Mouse (Mus musculus) kidney, adult 2 months (tissue): Measurements from ENCODE around the gene Krtap7-1. TPM values are rescaled to one million over a fixed set of nuclear protein-coding genes. Genes with fewer than 3 reads are reported as not detected.

Experiments used
- DNase-seq: peaks from one replicate; pipeline ENCODE4 v3.0.0; 2021
- H3K27ac ChIP-seq: fragments of 200-500 bp; 2 replicates; pipeline ENCODE4 v1.5.1; 2012; ENCODE audit warnings: low read depth, low read length, control low read depth, inconsistent platforms; ENCODE audit not compliant: insufficient read depth
- H3K27me3 ChIP-seq: fragments of 200-500 bp; replicated peaks from 2 replicates; pipeline ENCODE4 v1.6.1; 2012; ENCODE audit warnings: mild to moderate bottlenecking, moderate library complexity, low read length, inconsistent platforms; ENCODE audit not compliant: control insufficient read depth, insufficient read depth
- H3K36me3 ChIP-seq: fragments of 200-500 bp; 2 replicates; pipeline ENCODE4 v1.6.1; 2012; ENCODE audit warnings: mild to moderate bottlenecking, moderate library complexity, low read length, inconsistent platforms; ENCODE audit not compliant: control insufficient read depth, insufficient read depth
- H3K4me1 ChIP-seq: fragments of 200-500 bp; 2 replicates; pipeline ENCODE4 v1.6.1; 2011; ENCODE audit warnings: low read length; ENCODE audit not compliant: control insufficient read depth, insufficient read depth
- H3K4me3 ChIP-seq: fragments of 200-500 bp; 2 replicates; pipeline ENCODE4 v1.5.1; 2011; ENCODE audit warnings: mild to moderate bottlenecking, low read depth, low read length, control low read depth; ENCODE audit not compliant: insufficient read depth
- CTCF ChIP-seq: fragments of 200-500 bp; conservative IDR thresholded peaks from 2 replicates; pipeline ENCODE4 v1.5.1; 2011; ENCODE audit warnings: low read depth, mild to moderate bottlenecking, control low read depth, low read length, moderate library complexity, mixed read lengths; ENCODE audit not compliant: insufficient read depth, insufficient read length
- POLR2A ChIP-seq: fragments of 200-500 bp; IDR thresholded peaks from one replicate; pipeline ENCODE4 v1.6.1; 2011; ENCODE audit warnings: low read depth, low read length, control low read depth
- WGBS: fragments of 180-500 bp; shearing (Covaris S2); methylation state at CpG from one replicate; pipeline ENCODE4 v1.1.7; 2018; 5-methylcytosine and 5-hydroxymethylcytosine counted together
- polyA plus RNA-seq: library from polyadenylated mRNA; depleted of rRNA; stranded (reverse); fragments of >200 nt; gene quantifications from 2 replicates; pipeline ENCODE4 v1.2.3, GENCODE M21; 2012

Gene Krtap7-1
- polyA plus RNA-seq, 1 experiment = not detected

DNA sequence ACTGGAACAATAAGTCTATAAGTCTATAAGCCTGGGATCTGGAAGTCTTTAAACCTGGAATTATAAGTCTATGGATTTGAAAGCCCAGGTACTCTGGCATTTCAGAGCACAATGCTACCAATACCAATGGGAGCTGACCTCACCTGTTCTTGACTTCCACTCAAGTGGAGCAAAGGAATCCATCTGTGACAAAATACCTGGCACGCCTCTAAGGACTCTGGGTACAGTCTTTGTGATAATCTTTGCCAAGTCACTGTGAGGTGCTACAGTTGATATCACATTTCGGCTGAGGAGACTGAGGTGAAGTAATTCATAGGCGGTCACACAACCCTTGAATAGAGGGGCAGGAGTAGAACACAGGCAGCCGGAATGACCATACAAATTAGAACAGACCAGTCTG, 12.9 kb upstream of the Krtap7-1 start:
- no peak overlapping the region for H3K4me3 ChIP-seq
- DNase-seq = no peak
- no peaks in the 10 kb centered on the region for H3K36me3 ChIP-seq
- H3K27ac ChIP-seq = no peak overlapping the region
- TF ChIP-seq POLR2A = no peak
- no peaks in the 10 kb centered on the region; the same call in 1 of the 2 replicates for H3K27me3 ChIP-seq
- WGBS = 83% methylated on average over 4 of the region's 4 CpGs
- no peaks in the 10 kb centered on the region for H3K4me1 ChIP-seq

DNA sequence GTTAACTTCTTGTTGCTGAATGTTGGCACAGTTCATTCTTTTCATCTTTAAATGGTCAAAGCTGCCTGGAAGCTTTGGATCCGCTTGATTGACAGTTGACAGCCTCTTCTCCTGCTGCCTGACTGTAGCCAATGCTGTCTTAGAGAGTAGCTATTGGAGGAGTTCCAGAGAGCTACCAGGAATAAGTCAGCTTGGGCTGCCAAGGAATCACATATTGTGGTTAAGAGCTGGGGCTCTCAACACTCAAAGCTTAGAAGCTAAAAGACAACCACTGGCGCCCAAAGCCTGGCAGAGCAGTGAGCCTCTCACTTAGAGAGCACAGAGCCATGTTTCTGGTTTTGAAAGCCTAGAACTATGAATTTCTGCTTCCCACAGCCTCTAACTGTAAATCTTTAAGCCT, 12.4 kb upstream of the Krtap7-1 start:
- Histone ChIP-seq H3K27ac (no peak overlapping the region), H3K27me3 (no peaks in the 10 kb centered on the region; the same call in 1 of the 2 replicates), H3K36me3 (no peaks in the 10 kb centered on the region), H3K4me3 (no peak overlapping the region), H3K4me1 (no peaks in the 10 kb centered on the region)
- no peak for TF ChIP-seq CTCF
- no peak for TF ChIP-seq POLR2A
- WGBS = 95% methylated on average over 2 of the region's 2 CpGs
- no peak for DNase-seq

DNA sequence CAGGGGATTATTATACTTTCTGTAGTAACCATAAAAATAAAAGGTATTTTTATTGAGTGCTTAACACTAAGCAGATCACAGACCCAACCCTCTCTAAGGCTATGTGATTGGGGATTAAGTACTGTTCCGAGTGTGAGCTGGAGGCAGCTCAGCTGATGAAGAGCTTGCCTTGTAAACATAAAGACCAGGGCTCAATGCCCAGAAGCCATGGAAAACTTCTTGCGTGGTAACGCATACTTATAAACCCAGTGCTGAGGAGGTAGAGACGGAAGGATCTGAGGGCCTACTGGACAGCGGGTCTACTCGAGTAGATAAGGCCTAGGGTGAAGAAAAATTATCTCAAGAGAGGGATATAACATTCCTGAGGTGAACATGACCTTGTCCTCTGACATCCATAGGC, 12.0 kb upstream of the Krtap7-1 start:
- TF ChIP-seq CTCF (no peak), POLR2A (no peak)
- DNase-seq = no peak
- WGBS = 91% methylated on average over 6 of the region's 6 CpGs
- no peaks in the 10 kb centered on the region for H3K36me3 ChIP-seq
- H3K4me1 ChIP-seq = no peaks in the 10 kb centered on the region
- no peak overlapping the region for H3K4me3 ChIP-seq
- no peaks in the 10 kb centered on the region; the same call in 1 of the 2 replicates for H3K27me3 ChIP-seq
- H3K27ac ChIP-seq = no peak overlapping the region

DNA sequence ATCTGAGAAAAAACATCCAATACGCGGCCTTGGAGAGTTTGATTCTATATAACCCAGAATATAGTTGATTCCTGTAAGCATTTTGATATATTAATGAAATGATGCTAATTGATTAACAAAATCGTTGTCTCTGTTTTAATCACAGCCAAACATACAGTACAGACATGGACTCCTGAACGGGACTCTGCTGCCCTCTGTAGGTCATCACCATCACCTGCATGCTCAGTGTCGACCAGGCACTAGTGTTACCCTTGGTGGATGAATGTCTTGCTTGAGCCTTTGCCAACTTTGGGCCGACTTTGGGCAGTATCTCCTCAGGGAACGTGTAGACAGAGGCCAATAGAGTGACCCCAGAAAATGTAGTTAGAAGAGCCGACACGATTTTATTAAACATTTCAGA, 9.5 kb upstream of the Krtap7-1 start:
- TF ChIP-seq CTCF (peak; percentile 71), POLR2A (no peak)
- Histone ChIP-seq H3K4me3 (no peak overlapping the region), H3K27ac (no peak overlapping the region), H3K4me1 (no peaks in the 10 kb centered on the region), H3K27me3 (no peaks in the 10 kb centered on the region), H3K36me3 (no peaks in the 10 kb centered on the region)
- peak; percentile 35 for DNase-seq
- WGBS = 51% methylated on average over 9 of the region's 9 CpGs

DNA sequence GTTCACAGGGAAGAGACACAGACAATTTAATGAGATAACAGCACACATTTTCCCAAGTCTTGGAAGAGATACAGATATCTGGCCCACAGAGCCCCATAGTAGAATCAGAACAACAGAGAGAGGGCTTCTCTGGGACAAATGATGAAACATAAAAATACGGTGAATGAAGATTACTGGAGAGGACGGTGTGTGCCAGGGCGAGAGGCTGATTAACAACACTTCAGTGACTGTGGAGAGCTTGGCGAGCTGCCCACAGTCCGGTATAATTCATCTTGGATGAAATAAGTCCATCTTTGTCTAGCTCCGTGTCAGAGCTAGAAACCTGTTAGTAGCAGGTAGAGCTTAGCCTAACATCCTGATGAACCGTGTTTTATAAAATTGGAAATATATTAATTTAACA, 5.3 kb upstream of the Krtap7-1 start:
- no peaks in the 10 kb centered on the region for H3K27me3 ChIP-seq
- H3K4me1 ChIP-seq = no peaks in the 10 kb centered on the region
- no peaks in the 10 kb centered on the region for H3K36me3 ChIP-seq
- no peak overlapping the region for H3K4me3 ChIP-seq
- DNase-seq = no peak
- 68% methylated on average over 7 of the region's 7 CpGs for WGBS
- no peak for TF ChIP-seq POLR2A
- no peak for TF ChIP-seq CTCF
- H3K27ac ChIP-seq = no peak overlapping the region

DNA sequence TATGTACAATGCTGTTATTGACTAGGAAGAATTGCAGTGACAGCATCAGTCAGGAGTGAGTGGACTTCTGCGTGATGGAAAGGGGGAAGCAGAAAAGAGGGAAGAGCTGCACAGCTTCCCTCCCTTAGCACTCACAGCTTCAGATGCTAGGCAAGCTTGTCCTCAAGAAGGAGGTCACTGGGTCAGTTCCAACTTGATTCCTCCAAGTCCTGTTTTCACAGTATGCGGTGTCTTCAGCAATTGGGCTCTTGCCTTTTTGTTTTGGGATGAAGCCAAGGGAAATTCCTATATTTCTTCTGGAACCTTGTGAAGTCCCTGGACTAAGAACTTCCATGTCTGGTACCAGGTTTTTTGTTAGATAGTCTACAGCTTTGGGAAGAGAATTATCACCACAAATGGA, 4.6 kb downstream of the Krtap7-1 start:
- TF ChIP-seq CTCF (no peak), POLR2A (no peak)
- WGBS = 74% methylated on average over 2 of the region's 2 CpGs
- no peaks in the 10 kb centered on the region for H3K27me3 ChIP-seq

DNA sequence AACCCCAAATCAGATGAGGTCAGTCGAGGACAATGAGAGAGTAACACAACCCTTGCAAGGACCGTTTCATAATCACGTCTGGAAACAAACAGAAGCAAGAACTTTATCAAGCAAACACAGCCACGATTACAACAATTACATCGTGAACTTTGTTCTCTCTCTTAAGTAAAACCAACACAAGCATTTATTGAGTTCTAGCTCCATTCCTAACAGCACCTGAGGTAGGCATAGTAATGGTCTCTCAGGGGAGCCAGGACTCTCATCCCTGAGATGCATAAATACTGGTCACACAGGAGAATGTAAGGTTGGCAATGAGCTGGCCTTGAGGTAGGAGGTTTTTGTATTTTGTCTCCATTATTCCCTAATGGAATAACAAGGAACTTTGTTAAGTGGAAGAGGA, 6.3 kb downstream of the Krtap7-1 start:
- Histone ChIP-seq H3K4me3 (no peak overlapping the region), H3K27ac (no peak overlapping the region), H3K27me3 (no peaks in the 10 kb centered on the region), H3K4me1 (no peaks in the 10 kb centered on the region), H3K36me3 (no peaks in the 10 kb centered on the region)
- TF ChIP-seq POLR2A (no peak), CTCF (no peak)
- WGBS = 66% methylated on average over 5 of the region's 5 CpGs
- no peak for DNase-seq

More for the DNA sequence above, 4.6 kb downstream of the Krtap7-1 start:
- Histone ChIP-seq H3K36me3 (no peaks in the 10 kb centered on the region), H3K4me3 (no peak overlapping the region), H3K4me1 (no peaks in the 10 kb centered on the region), H3K27ac (no peak overlapping the region)
- DNase-seq = no peak

DNA sequence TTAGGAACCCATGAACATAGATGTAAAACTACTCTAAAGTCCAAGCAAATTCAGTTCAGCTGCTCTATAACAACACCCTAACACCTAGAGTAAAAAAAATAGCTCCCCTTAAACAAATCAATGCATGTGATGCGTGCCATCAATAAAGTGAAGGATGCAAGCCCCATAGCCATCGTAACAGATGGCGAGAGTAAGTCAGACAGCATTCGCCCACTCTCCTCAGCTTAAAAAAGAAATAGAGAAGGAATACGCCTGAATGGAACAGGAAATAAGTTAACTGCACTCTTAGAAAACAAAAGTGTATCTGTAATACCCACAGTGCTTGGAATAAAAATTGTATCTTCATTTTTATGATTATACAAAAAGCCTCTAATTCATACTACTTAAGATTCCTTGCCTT, 11.1 kb downstream of the Krtap7-1 start:
- no peak for TF ChIP-seq CTCF
- TF ChIP-seq POLR2A = no peak
- no peaks in the 10 kb centered on the region for H3K27me3 ChIP-seq
- 91% methylated on average over 5 of the region's 5 CpGs for WGBS
- no peak overlapping the region for H3K4me3 ChIP-seq
- no peaks in the 10 kb centered on the region for H3K36me3 ChIP-seq
- DNase-seq = no peak
- no peak overlapping the region for H3K27ac ChIP-seq
- H3K4me1 ChIP-seq = no peaks in the 10 kb centered on the region
